Mouse (Mus musculus): ENCODE measurements around the gene Zfyve9. TPM values are rescaled to one million over a fixed set of nuclear protein-coding genes. Genes with fewer than 3 reads are reported as not detected.

Gene Zfyve9
- polyA plus RNA-seq, 1 experiment from 2014 or later = 4.0 TPM

- Histone ChIP-seq H3K4me3 (ENCODE audit: low read length) (no peak overlapping the region), H3K9ac (ENCODE audit: low read length) (no peak overlapping the region), H3K27me3 (ENCODE audit: control insufficient read depth, insufficient read depth, low read depth, low read length) (no peaks in the 10 kb centered on the region), H3K4me2 (ENCODE audit: low read depth, low read length) (no peak overlapping the region), H3K4me1 (replicated peaks; ENCODE audit: control insufficient read depth, insufficient read depth, low read length) (no peaks in the 10 kb centered on the region), H3K27ac (ENCODE audit: low read length) (no peak overlapping the region), H3K36me3 (ENCODE audit: control insufficient read depth, insufficient read depth, low read length) (peaks cover 44% of the 10 kb centered on the region), H3K9me3 (ENCODE audit: control insufficient read depth, low read length) (no peaks in the 10 kb centered on the region)
- no peak for ATAC-seq (ENCODE audit: low read depth)
- 92% methylated on average over 9 of the region's 9 CpGs for WGBS
These were observed 150.5 kb downstream of the Zfyve9 start for GRCm38 (mm10) chr4:108630096-108630495.

GRCm38 (mm10) chr4:108629363-108629880, 151.2 kb downstream of the Zfyve9 start:
- no peak overlapping the region for H3K27ac ChIP-seq (ENCODE audit: low read length)
- H3K36me3 ChIP-seq (ENCODE audit: control insufficient read depth, insufficient read depth, low read length) = peaks cover 49% of the 10 kb centered on the region
- H3K4me3 ChIP-seq (ENCODE audit: low read length) = no peak overlapping the region
- H3K9me3 ChIP-seq (ENCODE audit: control insufficient read depth, low read length) = no peaks in the 10 kb centered on the region
- no peaks in the 10 kb centered on the region for H3K27me3 ChIP-seq (ENCODE audit: control insufficient read depth, insufficient read depth, low read depth, low read length)
- H3K9ac ChIP-seq (ENCODE audit: low read length) = no peak overlapping the region
- WGBS = 94% methylated on average over 7 of the region's 7 CpGs
- H3K4me1 ChIP-seq (replicated peaks; ENCODE audit: control insufficient read depth, insufficient read depth, low read length) = no peaks in the 10 kb centered on the region
- H3K4me2 ChIP-seq (ENCODE audit: low read depth, low read length) = no peak overlapping the region
- ATAC-seq (ENCODE audit: low read depth) = no peak

- H3K9me3 ChIP-seq (ENCODE audit: control insufficient read depth, low read length) = no peaks in the 10 kb centered on the region
- no peak for ATAC-seq (ENCODE audit: low read depth)
- peaks cover 36% of the 10 kb centered on the region for H3K36me3 ChIP-seq (ENCODE audit: control insufficient read depth, insufficient read depth, low read length)
- H3K4me1 ChIP-seq (replicated peaks; ENCODE audit: control insufficient read depth, insufficient read depth, low read length) = no peaks in the 10 kb centered on the region
- no peak overlapping the region for H3K9ac ChIP-seq (ENCODE audit: low read length)
- no peaks in the 10 kb centered on the region for H3K27me3 ChIP-seq (ENCODE audit: control insufficient read depth, insufficient read depth, low read depth, low read length)
- WGBS = 68% methylated on average over 5 of the region's 5 CpGs
- no peak overlapping the region for H3K4me2 ChIP-seq (ENCODE audit: low read depth, low read length)
- no peak overlapping the region for H3K4me3 ChIP-seq (ENCODE audit: low read length)
- no peak overlapping the region for H3K27ac ChIP-seq (ENCODE audit: low read length)
These were observed 153.5 kb downstream of the Zfyve9 start for GRCm38 (mm10) chr4:108627066-108627465.

- Histone ChIP-seq H3K4me3 (ENCODE audit: low read length) (no peak overlapping the region), H3K4me1 (replicated peaks; ENCODE audit: control insufficient read depth, insufficient read depth, low read length) (peaks cover 10% of the 10 kb centered on the region), H3K9me3 (ENCODE audit: control insufficient read depth, low read length) (no peaks in the 10 kb centered on the region), H3K27me3 (ENCODE audit: control insufficient read depth, insufficient read depth, low read depth, low read length) (no peaks in the 10 kb centered on the region), H3K36me3 (ENCODE audit: control insufficient read depth, insufficient read depth, low read length) (peaks cover 6% of the 10 kb centered on the region; the same call in 1 of the 2 replicates), H3K4me2 (ENCODE audit: low read depth, low read length) (no peak overlapping the region), H3K27ac (ENCODE audit: low read length) (no peak overlapping the region), H3K9ac (ENCODE audit: low read length) (no peak overlapping the region)
- ATAC-seq (ENCODE audit: low read depth) = no peak
- WGBS = 91% methylated on average over 6 of the region's 6 CpGs
These were observed 159.1 kb downstream of the Zfyve9 start for GRCm38 (mm10) chr4:108621504-108621903.

- Histone ChIP-seq H3K9ac (ENCODE audit: low read length) (peak overlapping the region; percentile 94), H3K4me1 (replicated peaks; ENCODE audit: control insufficient read depth, insufficient read depth, low read length) (peaks cover 10% of the 10 kb centered on the region), H3K9me3 (ENCODE audit: control insufficient read depth, low read length) (no peaks in the 10 kb centered on the region), H3K4me3 (ENCODE audit: low read length) (peak overlapping the region; percentile 90), H3K27me3 (ENCODE audit: control insufficient read depth, insufficient read depth, low read depth, low read length) (no peaks in the 10 kb centered on the region), H3K36me3 (ENCODE audit: control insufficient read depth, insufficient read depth, low read length) (peaks cover 6% of the 10 kb centered on the region; the same call in 1 of the 2 replicates), H3K27ac (ENCODE audit: low read length) (peak overlapping the region; percentile 82), H3K4me2 (ENCODE audit: low read depth, low read length) (peak overlapping the region; percentile 94)
- WGBS = 10% methylated on average over 8 of the region's 8 CpGs
- ATAC-seq (ENCODE audit: low read depth) = no peak
These were observed 160.1 kb downstream of the Zfyve9 start for GRCm38 (mm10) chr4:108620536-108620935.

GRCm38 (mm10) chr4:108619587-108620341, 160.8 kb downstream of the Zfyve9 start, which contains the start of gene Cc2d1b:
TSS of gene Cc2d1b (plus strand) at chr4:108619940.
- under 1% methylated on average over 86 of the region's 86 CpGs for WGBS
- Histone ChIP-seq H3K27me3 (ENCODE audit: control insufficient read depth, insufficient read depth, low read depth, low read length) (no peaks in the 10 kb centered on the region), H3K4me3 (ENCODE audit: low read length) (peak within 1 kb of the TSS; percentile 90), H3K27ac (ENCODE audit: low read length) (peak within 1 kb of the TSS; percentile 88), H3K4me1 (replicated peaks; ENCODE audit: control insufficient read depth, insufficient read depth, low read length) (peaks cover 10% of the 10 kb centered on the region), H3K36me3 (ENCODE audit: control insufficient read depth, insufficient read depth, low read length) (peaks cover 1% of the 10 kb centered on the region; the same call in 1 of the 2 replicates), H3K9me3 (ENCODE audit: control insufficient read depth, low read length) (no peaks in the 10 kb centered on the region), H3K9ac (ENCODE audit: low read length) (peak within 1 kb of the TSS; percentile 94), H3K4me2 (ENCODE audit: low read depth, low read length) (peak within 1 kb of the TSS; percentile 94)
- peak; percentile 97 for ATAC-seq (ENCODE audit: low read depth)

GRCm38 (mm10) chr4:108619165-108619564, 161.4 kb downstream of the Zfyve9 start:
- Histone ChIP-seq H3K4me1 (replicated peaks; ENCODE audit: control insufficient read depth, insufficient read depth, low read length) (peaks cover 10% of the 10 kb centered on the region), H3K9ac (ENCODE audit: low read length) (peak overlapping the region; percentile 94), H3K36me3 (ENCODE audit: control insufficient read depth, insufficient read depth, low read length) (no peaks in the 10 kb centered on the region; the same call in 1 of the 2 replicates), H3K27me3 (ENCODE audit: control insufficient read depth, insufficient read depth, low read depth, low read length) (no peaks in the 10 kb centered on the region), H3K4me2 (ENCODE audit: low read depth, low read length) (peak overlapping the region; percentile 94), H3K4me3 (ENCODE audit: low read length) (peak overlapping the region; percentile 90), H3K9me3 (ENCODE audit: control insufficient read depth, low read length) (no peaks in the 10 kb centered on the region), H3K27ac (ENCODE audit: low read length) (peak overlapping the region; percentile 88)
- 1% methylated on average over 10 of the region's 10 CpGs for WGBS
- peak; percentile 20 for ATAC-seq (ENCODE audit: low read depth)

GRCm38 (mm10) chr4:108618586-108618985, 162.0 kb downstream of the Zfyve9 start:
- H3K36me3 ChIP-seq (ENCODE audit: control insufficient read depth, insufficient read depth, low read length) = no peaks in the 10 kb centered on the region; the same call in 1 of the 2 replicates
- no peaks in the 10 kb centered on the region for H3K9me3 ChIP-seq (ENCODE audit: control insufficient read depth, low read length)
- H3K27me3 ChIP-seq (ENCODE audit: control insufficient read depth, insufficient read depth, low read depth, low read length) = no peaks in the 10 kb centered on the region
- peak overlapping the region; percentile 88; the same call in 1 of the 2 replicates for H3K27ac ChIP-seq (ENCODE audit: low read length)
- no peak for ATAC-seq (ENCODE audit: low read depth)
- H3K4me1 ChIP-seq (replicated peaks; ENCODE audit: control insufficient read depth, insufficient read depth, low read length) = peaks cover 10% of the 10 kb centered on the region
- 50% methylated on average over 4 of the region's 4 CpGs for WGBS
- H3K9ac ChIP-seq (ENCODE audit: low read length) = peak overlapping the region; percentile 94
- peak overlapping the region; percentile 94 for H3K4me2 ChIP-seq (ENCODE audit: low read depth, low read length)
- peak overlapping the region; percentile 90 for H3K4me3 ChIP-seq (ENCODE audit: low read length)

- WGBS = 79% methylated on average over 5 of the region's 5 CpGs
These were observed 169.7 kb downstream of the Zfyve9 start for GRCm38 (mm10) chr4:108610935-108611334.

More at GRCm38 (mm10) chr4:108610935-108611334, 169.7 kb downstream of the Zfyve9 start:
- H3K36me3 ChIP-seq (ENCODE audit: control insufficient read depth, insufficient read depth, low read length) = no peaks in the 10 kb centered on the region; the same call in 1 of the 2 replicates
- no peak overlapping the region for H3K4me2 ChIP-seq (ENCODE audit: low read depth, low read length)
- ATAC-seq (ENCODE audit: low read depth) = no peak
- H3K27me3 ChIP-seq (ENCODE audit: control insufficient read depth, insufficient read depth, low read depth, low read length) = no peaks in the 10 kb centered on the region
- H3K9me3 ChIP-seq (ENCODE audit: control insufficient read depth, low read length) = no peaks in the 10 kb centered on the region
- no peak overlapping the region for H3K27ac ChIP-seq (ENCODE audit: low read length)
- H3K4me1 ChIP-seq (replicated peaks; ENCODE audit: control insufficient read depth, insufficient read depth, low read length) = no peaks in the 10 kb centered on the region
- no peak overlapping the region for H3K9ac ChIP-seq (ENCODE audit: low read length)
- H3K4me3 ChIP-seq (ENCODE audit: low read length) = no peak overlapping the region

All from lung, embryonic 16.5 days (tissue).